Mouse (Mus musculus): ENCODE data around the gene Tbxa2r. TPM values are rescaled to one million over a fixed set of nuclear protein-coding genes. Genes with fewer than 3 reads are reported as not detected.
A peak's percentile ranks its signal among the peaks of the same experiment; 100 is the strongest.

Gene Tbxa2r
- total and polyA plus RNA-seq, 3 experiments, result 0.12 to 0.30 (median 0.13) TPM

DNA sequence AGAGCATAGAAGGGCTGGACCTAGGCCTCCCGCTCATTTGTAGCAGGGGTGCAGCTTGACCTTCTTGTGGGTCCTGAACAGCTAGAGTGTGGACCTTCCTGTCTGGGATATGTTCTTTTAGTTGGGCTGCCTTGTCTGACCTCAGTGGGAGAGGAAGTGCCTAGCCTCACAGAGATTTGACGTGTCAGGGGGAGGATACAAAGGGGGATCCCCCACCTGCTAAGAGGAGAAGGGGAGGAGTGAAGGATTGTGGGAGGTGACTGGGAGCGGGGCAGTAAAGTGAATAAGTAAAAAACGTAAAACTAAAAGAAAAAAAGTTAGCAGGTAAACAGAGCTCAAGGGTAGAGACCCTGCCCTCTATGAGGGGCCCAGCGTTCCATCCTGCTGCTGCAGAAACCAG lies 19.0 kb upstream of the Tbxa2r start:
- in situ Hi-C loops (cut with MboI; ENCODE audit: low pct_ligation_motif_present, low pct_unique_long_range_greater_than_20kb, low sequenced_read_pairs), result no loop called here
- no peak overlapping the region for H3K27ac ChIP-seq (ENCODE audit: insufficient read depth, low read depth)

DNA sequence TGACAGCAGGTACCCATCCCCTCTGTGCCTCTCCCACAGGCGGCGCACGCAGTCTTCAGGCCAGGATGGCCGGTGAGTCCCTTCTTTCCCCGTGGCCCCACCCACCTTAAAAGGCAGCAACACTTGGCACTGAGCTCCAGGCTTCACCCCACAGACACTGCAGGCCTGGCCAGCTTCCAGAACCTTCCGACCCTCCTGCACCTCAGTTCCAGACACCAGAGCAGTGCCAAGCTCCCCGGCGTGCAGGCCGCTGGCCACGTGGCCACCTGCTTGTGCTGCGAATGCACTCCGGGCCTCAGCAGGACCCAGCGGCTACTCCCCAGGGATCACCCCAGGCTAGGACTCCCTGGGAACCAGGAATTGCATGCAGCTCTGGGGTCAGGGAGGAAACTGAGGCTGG lies 14.9 kb upstream of the Tbxa2r start:
- peaks cover under 1 to 25% of the 10 kb centered on the region in 2 experiments; a peak in 2 of 4 replicates for H3K4me1 ChIP-seq (ENCODE audit: control insufficient read depth in 1 of 2, insufficient read depth in 2 of 2)
- H3K4me3 ChIP-seq (replicated peaks in 1 of 3; ENCODE audit: low read depth in 2 of 3, low read length in 2 of 3, poor library complexity in 1 of 3), result no peak overlapping the region
- DNase-seq (ENCODE audit: extremely low read depth), result no peak
- H3K36me3 ChIP-seq (replicated peaks in 1 of 2; ENCODE audit: control insufficient read depth in 1 of 2, insufficient read depth in 1 of 2, low read length in 1 of 2), result peaks cover 87 to 100% of the 10 kb centered on the region in 2 experiments
- H3K79me2 ChIP-seq (replicated peaks; ENCODE audit: control insufficient read depth, extremely low read depth, insufficient read depth, poor library complexity, severe bottlenecking), result no peaks in the 10 kb centered on the region
- no peak for TF ChIP-seq EP300 (IDR thresholded peaks at IDR 0.05; ENCODE audit: low read length)
- TF ChIP-seq MAX (IDR thresholded peaks at IDR 0.05; ENCODE audit: low read length), result no peak
- no peak for TF ChIP-seq GABPA (IDR thresholded peaks at IDR 0.05; ENCODE audit: insufficient replicate concordance, low read depth, low read length)
- TF ChIP-seq MYC (IDR thresholded peaks at IDR 0.05; ENCODE audit: low read depth, low read length), result no peak
- TF ChIP-seq POLR2AphosphoS2 (IDR thresholded peaks at IDR 0.05; ENCODE audit: low read depth, low read length), result no peak
- no peak overlapping the region for H3K9ac ChIP-seq (ENCODE audit: insufficient read depth, low read depth)
- no peaks in the 10 kb centered on the region for H3K27me3 ChIP-seq (replicated peaks)
- dilution Hi-C loops (cut with MboI; ENCODE audit: extremely low pct_ligation_motif_present, extremely low pct_unique_long_range_greater_than_20kb, low sequenced_read_pairs) (no loop called here), in situ Hi-C loops (cut with MboI; ENCODE audit: low pct_ligation_motif_present, low pct_unique_long_range_greater_than_20kb, low sequenced_read_pairs) (no loop called here)
- no peak overlapping the region for H3K27ac ChIP-seq (ENCODE audit: insufficient read depth, low read depth)
- no peak overlapping the region for H3K4me2 ChIP-seq (ENCODE audit: insufficient read depth, low read depth, poor library complexity, severe bottlenecking)
- no peaks in the 10 kb centered on the region for H3K9me3 ChIP-seq (replicated peaks; ENCODE audit: low read length)

More for the DNA sequence above, 19.0 kb upstream of the Tbxa2r start:
- H3K4me2 ChIP-seq (ENCODE audit: insufficient read depth, low read depth, poor library complexity, severe bottlenecking), result no peak overlapping the region
- peaks cover 87 to 96% of the 10 kb centered on the region in 2 experiments for H3K36me3 ChIP-seq (replicated peaks in 1 of 2; ENCODE audit: control insufficient read depth in 1 of 2, insufficient read depth in 1 of 2, low read length in 1 of 2)
- H3K9ac ChIP-seq (ENCODE audit: insufficient read depth, low read depth), result no peak overlapping the region
- H3K4me1 ChIP-seq (ENCODE audit: control insufficient read depth in 1 of 2, insufficient read depth in 2 of 2), result peaks cover 0 to 45% of the 10 kb centered on the region in 2 experiments; a peak in 2 of 4 replicates
- no peaks in the 10 kb centered on the region for H3K27me3 ChIP-seq (replicated peaks)
- TF ChIP-seq POLR2AphosphoS2 (IDR thresholded peaks at IDR 0.05; ENCODE audit: low read depth, low read length) (no peak), MAX (IDR thresholded peaks at IDR 0.05; ENCODE audit: low read length) (no peak), USF1 (IDR thresholded peaks at IDR 0.05; ENCODE audit: low read depth, low read length) (no peak), MEF2A (IDR thresholded peaks at IDR 0.05; ENCODE audit: borderline replicate concordance, low read depth, low read length) (no peak), TBP (conservative IDR thresholded peaks at IDR 0.05; ENCODE audit: low read depth, low read length) (no peak), HCFC1 (IDR thresholded peaks at IDR 0.05; ENCODE audit: low read depth, low read length) (no peak), POLR2A (IDR thresholded peaks at IDR 0.05; ENCODE audit: low read depth, low read length) (no peak), ELF1 (IDR thresholded peaks at IDR 0.05; ENCODE audit: low read depth, low read length) (no peak), TCF12 (IDR thresholded peaks at IDR 0.05; ENCODE audit: low read depth, low read length) (no peak), UBTF (IDR thresholded peaks at IDR 0.05; ENCODE audit: low read depth, low read length) (no peak), ZNF384 (IDR thresholded peaks at IDR 0.05; ENCODE audit: low read depth, low read length) (no peak), RCOR1 (conservative IDR thresholded peaks at IDR 0.05; ENCODE audit: low read depth, low read length) (no peak), JUN (IDR thresholded peaks at IDR 0.05; ENCODE audit: insufficient read depth, low read depth, low read length) (no peak), GABPA (IDR thresholded peaks at IDR 0.05; ENCODE audit: insufficient replicate concordance, low read depth, low read length) (no peak), ZMIZ1 (IDR thresholded peaks at IDR 0.05; ENCODE audit: low read depth, low read length) (no peak), SIN3A (IDR thresholded peaks at IDR 0.05; ENCODE audit: low read length) (no peak), E2F4 (IDR thresholded peaks at IDR 0.05; ENCODE audit: insufficient replicate concordance, low read depth, low read length) (no peak), JUND (conservative IDR thresholded peaks at IDR 0.05; ENCODE audit: low read depth, low read length) (no peak), ETS1 (conservative IDR thresholded peaks at IDR 0.05; ENCODE audit: low read depth, low read length) (no peak), NELFE (IDR thresholded peaks at IDR 0.05; ENCODE audit: low read depth, low read length) (no peak)
- no peak overlapping the region for H3K4me3 ChIP-seq (replicated peaks in 1 of 3; ENCODE audit: low read depth in 2 of 3, low read length in 2 of 3, poor library complexity in 1 of 3)
- no peaks in the 10 kb centered on the region for H3K79me2 ChIP-seq (replicated peaks; ENCODE audit: control insufficient read depth, extremely low read depth, insufficient read depth, poor library complexity, severe bottlenecking)
- DNase-seq (ENCODE audit: extremely low read depth), result peak; percentile 72
- no peaks in the 10 kb centered on the region for H3K9me3 ChIP-seq (replicated peaks; ENCODE audit: low read length)
- dilution Hi-C loops (cut with MboI; ENCODE audit: extremely low pct_ligation_motif_present, extremely low pct_unique_long_range_greater_than_20kb, low sequenced_read_pairs), result no loop called here
